Comparison of ENCODE assay signal across 25 mouse cellular contexts in the genomic region with DNA sequence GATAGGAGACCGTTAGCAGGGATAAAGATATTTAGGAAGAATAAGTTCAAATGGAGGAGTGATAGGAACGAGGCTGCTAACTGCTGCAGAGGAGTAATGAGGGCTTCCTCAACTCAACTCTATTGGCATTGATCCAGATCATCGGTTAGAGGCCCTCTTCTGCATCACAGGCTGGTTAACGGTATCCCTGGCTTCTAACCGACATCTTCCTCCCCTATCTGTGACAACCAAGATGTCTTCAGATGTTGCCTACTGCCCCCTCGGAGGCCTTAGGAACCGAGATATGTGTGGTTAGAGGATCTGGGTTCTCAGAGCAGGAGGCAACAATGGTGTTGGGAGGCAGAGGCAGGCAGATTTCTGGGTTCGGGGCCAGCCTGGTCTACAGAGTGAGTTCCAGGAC. TPM values are rescaled to one million over a fixed set of nuclear protein-coding genes. Genes with fewer than 3 reads are reported as not detected.
"Had no signal": no experiment of that assay in that cellular context is flagged by ENCODE, and none has a peak within 500 bp of the region (broad histone marks: within the 10 kb centered on the region; RNA-seq: fewer than 3 reads in every experiment).

No protein-coding gene starts in this region.

- H3K27ac ChIP-seq: liver, embryonic 13.5 days; liver, embryonic 15.5 days; macrophage; midbrain, embryonic 13.5 days; neural tube, embryonic 13.5 days; neural tube, embryonic 15.5 days; stomach, embryonic 15.5 days; stomach, postnatal 0 days had no signal

- H3K36me3 ChIP-seq: liver, embryonic 13.5 days; liver, embryonic 15.5 days; midbrain, embryonic 13.5 days; neural tube, embryonic 13.5 days; neural tube, embryonic 15.5 days; stomach, embryonic 15.5 days had no signal

- H3K4me1 ChIP-seq: liver, embryonic 13.5 days; liver, embryonic 15.5 days; neural tube, embryonic 13.5 days; neural tube, embryonic 15.5 days had no signal

- DNase-seq: liver, embryonic 13.5 days; liver, postnatal 0 days; lung, adult 2 months; lung, postnatal 14 days; lung, postnatal 36 days; right cerebral cortex, adult 18-20 months; right cerebral cortex, postnatal 25 days; right cerebral cortex, postnatal 4 days; spleen, adult 18-20 months; thymus, adult 18-20 months; thymus, postnatal 14 days; thymus, postnatal 36 days had no signal

- ATAC-seq: midbrain, embryonic 13.5 days; midbrain, embryonic 16.5 days had no signal

- H3K4me2 ChIP-seq: liver, embryonic 13.5 days; liver, embryonic 15.5 days; midbrain, embryonic 11.5 days; midbrain, embryonic 13.5 days; neural tube, embryonic 13.5 days; neural tube, embryonic 15.5 days; stomach, embryonic 15.5 days had no signal

- H3K9me3 ChIP-seq: liver, embryonic 15.5 days; neural tube, embryonic 15.5 days; stomach, embryonic 15.5 days had no signal

- H3K9ac ChIP-seq: liver, embryonic 13.5 days; liver, embryonic 15.5 days; liver, postnatal 0 days; midbrain, embryonic 13.5 days; neural tube, embryonic 13.5 days; neural tube, embryonic 15.5 days; stomach, embryonic 15.5 days had no signal

- H3K4me3 ChIP-seq: liver, embryonic 13.5 days; liver, embryonic 15.5 days; midbrain, embryonic 13.5 days; myocyte; neural tube, embryonic 13.5 days; neural tube, embryonic 15.5 days; stomach, embryonic 15.5 days had no signal

- H3K27me3 ChIP-seq: liver, embryonic 13.5 days; liver, embryonic 15.5 days; midbrain, embryonic 13.5 days; neural tube, embryonic 13.5 days; neural tube, embryonic 15.5 days; stomach, embryonic 15.5 days had no signal

RNA-seq across cellular contexts. Expression of gene Smad9, which starts 13.2 kb away (rescaled TPM):
- total RNA-seq: megakaryocyte, adult 5-6 weeks had no signal
- polyA plus RNA-seq: macrophage had no signal

RNA-seq across cellular contexts. Expression of gene Gm21958, which starts 54.4 kb away (rescaled TPM):
- total RNA-seq: megakaryocyte, adult 5-6 weeks had no signal
- polyA plus RNA-seq: liver, embryonic 13.5 days; liver, postnatal 0 days; lung, adult 2 months; macrophage; myocyte; small intestine, adult 2 months; stomach, embryonic 15.5 days; stomach, postnatal 0 days; testis, adult 2 months had no signal
